Mouse (Mus musculus): ENCODE measurements around the gene Usf2.
"Not testable (repeated sequence)": the region's sequence is repeated elsewhere in the genome, so short reads cannot be mapped to it uniquely, and the experiment has no call there.

Gene Usf2

DNA sequence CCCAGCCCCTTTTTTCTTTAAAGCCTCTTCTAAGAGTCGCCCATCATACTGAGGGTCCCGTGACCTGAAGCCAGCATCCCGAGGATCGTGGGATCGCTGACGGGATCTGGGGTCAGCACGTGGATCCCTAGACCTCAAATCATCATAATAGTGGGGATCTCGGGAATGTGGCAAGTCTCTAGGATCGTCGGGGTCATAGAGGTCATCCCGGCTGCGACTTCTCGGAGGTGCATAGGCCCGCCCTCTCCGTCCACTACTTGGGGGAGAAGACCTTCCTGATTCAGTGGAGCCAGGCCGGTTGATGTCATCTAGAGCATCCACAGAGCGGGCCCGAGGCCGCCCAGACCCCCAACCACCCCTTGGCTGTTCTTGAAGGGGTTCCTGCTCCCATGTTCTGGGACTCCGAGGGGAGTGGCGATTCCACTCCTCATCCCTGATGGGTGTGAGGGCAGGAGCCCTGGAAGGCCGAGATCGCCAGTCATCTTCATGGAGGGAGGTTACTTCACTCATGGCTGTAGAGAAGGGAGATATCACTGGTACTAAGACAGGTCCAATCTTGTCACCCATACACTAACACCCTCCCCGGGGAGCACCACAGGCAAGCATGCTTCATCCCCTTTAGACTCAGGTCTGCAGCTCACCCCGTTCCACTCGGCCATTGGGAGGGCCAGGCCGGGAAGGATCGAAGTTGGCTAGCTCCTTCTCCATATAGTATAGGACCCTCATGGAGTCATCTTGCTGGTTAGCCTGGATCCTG lies 1.7 kb upstream of the Usf2 start:
- DNase-seq (ENCODE audit: low read depth, low spot score) = peak; percentile 61

- peak; percentile 94 for DNase-seq (ENCODE audit: low read depth, low spot score)
Measured at GRCm38 (mm10) chr7:30957367-30957783, 772 bp upstream of the Usf2 start.

- DNase-seq (ENCODE audit: low read depth, low spot score) = no peak
Measured at GRCm38 (mm10) chr7:30956357-30956751, 249 bp downstream of the Usf2 start.

DNA sequence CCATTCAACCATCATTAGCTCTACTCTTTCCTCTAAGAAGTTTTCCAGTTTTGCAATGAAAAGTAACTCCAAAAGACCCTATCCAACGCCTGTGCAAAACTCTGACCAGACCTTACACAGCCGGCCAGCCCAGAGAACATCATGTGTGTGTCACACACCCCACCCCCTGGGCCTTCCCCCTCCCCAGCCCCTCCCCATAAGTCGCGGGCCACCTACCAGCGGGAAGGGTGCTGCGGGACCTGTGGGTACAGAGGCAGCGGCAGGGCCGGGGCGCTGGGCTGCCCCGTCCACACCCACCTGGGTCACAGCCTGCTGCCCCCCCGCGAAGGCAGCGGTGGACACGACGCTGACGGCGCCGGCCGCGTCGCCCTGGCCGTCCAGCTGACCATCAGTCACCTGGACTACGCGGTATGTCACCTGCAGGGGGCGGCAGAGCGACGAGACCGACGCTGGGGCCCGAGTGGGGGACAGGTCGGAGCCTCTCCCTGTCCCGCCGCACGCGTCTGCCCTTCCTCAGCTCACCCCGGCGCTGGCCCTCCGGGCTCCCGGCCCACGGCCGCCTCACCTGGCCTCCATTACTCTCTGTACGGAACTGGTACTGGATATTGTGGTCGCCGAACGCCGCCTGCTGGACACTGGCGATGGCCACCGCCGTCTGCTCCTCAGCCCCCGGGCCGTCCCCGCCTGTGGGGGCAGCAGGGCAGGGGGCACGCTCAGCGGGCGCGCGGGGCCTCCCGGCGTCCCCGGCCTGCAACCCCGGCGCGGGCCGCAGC lies 833 bp downstream of the Usf2 start:
- peak; percentile 85 for DNase-seq (ENCODE audit: low read depth, low spot score)

- no peak for DNase-seq (ENCODE audit: low read depth, low spot score)
Measured at GRCm38 (mm10) chr7:30954971-30955520, 1.6 kb downstream of the Usf2 start.

- no peak for DNase-seq (ENCODE audit: low read depth, low spot score)
Measured at GRCm38 (mm10) chr7:30954036-30954435, 2.6 kb downstream of the Usf2 start.

GRCm38 (mm10) chr7:30953459-30953858 lies 3.1 kb downstream of the Usf2 start:
- DNase-seq (ENCODE audit: low read depth, low spot score) = no peak

- DNase-seq (ENCODE audit: low read depth, low spot score) = no peak
Measured at GRCm38 (mm10) chr7:30952441-30953265, 4.0 kb downstream of the Usf2 start.

GRCm38 (mm10) chr7:30949902-30950301 lies 6.7 kb downstream of the Usf2 start:
- not testable (repeated sequence) for DNase-seq (ENCODE audit: low read depth, low spot score)

GRCm38 (mm10) chr7:30945876-30946275 lies 10.7 kb downstream of the Usf2 start:
- no peak for DNase-seq (ENCODE audit: low read depth, low spot score)

DNA sequence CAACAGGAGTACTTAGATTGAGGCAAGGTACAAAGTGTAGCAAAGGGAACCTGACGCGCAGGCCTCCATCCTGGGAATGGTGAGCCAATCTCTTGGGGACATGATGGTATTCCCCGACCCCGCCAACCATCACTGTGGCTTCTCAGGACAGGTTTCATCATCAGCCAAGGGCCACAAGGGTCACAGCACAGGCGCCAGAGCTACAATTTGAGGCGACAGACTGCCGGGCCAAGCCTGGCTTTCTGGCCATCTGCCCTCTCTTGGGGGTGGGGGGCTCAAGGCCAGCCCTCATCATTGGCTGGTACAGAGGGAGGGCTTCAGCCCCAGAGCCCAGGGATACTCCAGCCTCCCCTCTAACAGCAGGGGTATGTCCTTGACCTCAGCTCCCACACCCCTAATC lies 11.1 kb downstream of the Usf2 start:
- not testable (repeated sequence) for DNase-seq (ENCODE audit: low read depth, low spot score)

DNA sequence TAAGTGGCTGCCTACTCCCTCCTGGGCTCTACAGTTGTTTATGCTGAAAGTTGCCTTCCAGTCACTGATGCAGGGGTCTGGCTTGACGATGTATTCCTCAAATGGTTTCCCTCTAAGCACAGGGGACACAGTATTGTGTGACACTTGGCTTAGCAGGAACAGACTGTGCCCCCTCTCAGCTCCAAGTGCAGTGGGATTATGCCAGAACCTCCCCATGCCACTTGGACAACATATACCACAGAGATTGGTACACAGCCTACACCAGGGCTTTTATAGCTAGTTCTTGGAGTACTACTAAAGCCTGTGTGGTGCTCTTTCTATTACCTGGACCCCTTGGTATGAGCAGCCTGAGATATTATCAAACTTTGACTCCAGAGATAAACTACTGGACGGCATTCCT lies 11.9 kb downstream of the Usf2 start:
- not testable (repeated sequence) for DNase-seq (ENCODE audit: low read depth, low spot score)

DNA sequence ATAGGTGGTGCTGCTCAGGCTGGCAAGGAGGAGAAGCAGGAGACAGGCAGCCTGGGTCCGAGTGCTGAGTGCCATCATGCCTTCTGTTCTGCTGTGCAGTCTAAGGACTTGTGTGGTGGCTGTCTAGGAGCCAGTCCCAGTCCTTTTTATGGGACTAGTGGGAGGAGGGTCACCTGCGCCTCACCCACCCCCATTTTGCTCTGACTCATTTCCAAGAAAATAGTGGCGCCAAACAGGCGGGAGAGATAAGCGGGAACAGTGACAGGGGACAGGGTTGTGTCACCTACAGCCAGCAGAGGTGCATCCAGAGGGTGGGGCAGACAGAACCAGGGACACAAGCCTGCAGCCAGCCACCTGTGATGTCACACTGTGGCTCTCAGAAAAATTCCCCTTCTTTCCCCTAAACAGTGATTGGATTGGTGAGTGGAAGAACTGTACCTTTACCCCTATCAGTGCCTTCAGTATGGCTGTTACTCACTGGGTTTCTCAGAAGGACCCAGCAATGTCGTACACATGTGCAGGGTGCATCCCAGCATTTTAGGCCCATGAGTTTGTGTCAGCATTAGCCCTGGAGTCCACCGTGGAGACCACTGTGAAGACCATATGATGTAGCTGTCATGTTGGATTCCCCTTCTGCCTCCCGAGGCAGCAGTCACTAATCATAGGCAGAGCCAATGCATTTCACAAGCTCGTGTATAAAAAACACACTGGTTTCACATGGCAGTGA lies 12.5 kb downstream of the Usf2 start, which contains the start of gene Hamp:
Gene Hamp, minus strand, starts transcription at position 124 of the 727 bp plus-strand sequence.
- DNase-seq (ENCODE audit: low read depth, low spot score) = no peak

DNA sequence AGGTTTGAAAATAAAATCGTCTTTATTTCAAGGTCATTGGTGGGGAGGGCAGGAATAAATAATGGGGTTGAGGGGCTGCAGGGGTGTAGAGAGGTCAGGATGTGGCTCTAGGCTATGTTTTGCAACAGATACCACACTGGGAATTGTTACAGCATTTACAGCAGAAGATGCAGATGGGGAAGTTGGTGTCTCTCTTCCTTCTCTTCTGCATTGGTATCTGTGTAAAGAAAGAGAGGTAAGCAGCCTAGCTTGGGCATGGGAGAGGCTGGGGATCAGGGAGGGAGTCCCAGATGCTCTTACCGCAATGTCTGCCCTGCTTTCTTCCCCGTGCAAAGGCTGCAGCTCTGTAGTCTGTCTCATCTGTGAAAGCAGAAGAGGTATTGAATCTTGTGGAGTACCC lies 14.2 kb downstream of the Usf2 start:
- DNase-seq (ENCODE audit: low read depth, low spot score) = not testable (repeated sequence)

DNA sequence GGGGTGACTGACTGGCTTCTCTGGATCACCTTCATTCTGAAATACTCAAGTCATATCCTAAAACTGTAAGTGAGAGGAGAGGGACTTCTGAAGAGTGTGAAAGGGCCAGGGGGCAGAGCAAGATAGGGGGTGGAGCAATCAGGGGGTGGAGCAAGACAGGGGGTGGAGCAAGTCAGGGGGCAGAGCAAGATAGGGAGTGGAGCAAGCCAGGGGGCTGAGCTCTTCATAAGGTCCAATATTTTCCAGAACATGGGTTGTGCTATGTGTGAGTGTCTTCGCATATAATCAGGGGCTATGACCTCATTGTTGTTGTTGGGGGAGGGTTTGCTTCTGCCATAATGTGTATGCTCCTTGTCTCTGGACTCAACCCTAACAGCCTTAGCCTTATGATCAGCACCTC lies 16.5 kb downstream of the Usf2 start:
- not testable (repeated sequence) for DNase-seq (ENCODE audit: low read depth, low spot score)

GRCm38 (mm10) chr7:30935422-30936099 lies 21.0 kb downstream of the Usf2 start:
- not testable (repeated sequence) for DNase-seq (ENCODE audit: low read depth, low spot score)

- not testable (repeated sequence) for DNase-seq (ENCODE audit: low read depth, low spot score)
Measured at GRCm38 (mm10) chr7:30924581-30924980, 32.0 kb downstream of the Usf2 start, which contains the start of gene Hamp2. Gene Hamp2, minus strand, starts transcription at chr7:30924681.

DNA sequence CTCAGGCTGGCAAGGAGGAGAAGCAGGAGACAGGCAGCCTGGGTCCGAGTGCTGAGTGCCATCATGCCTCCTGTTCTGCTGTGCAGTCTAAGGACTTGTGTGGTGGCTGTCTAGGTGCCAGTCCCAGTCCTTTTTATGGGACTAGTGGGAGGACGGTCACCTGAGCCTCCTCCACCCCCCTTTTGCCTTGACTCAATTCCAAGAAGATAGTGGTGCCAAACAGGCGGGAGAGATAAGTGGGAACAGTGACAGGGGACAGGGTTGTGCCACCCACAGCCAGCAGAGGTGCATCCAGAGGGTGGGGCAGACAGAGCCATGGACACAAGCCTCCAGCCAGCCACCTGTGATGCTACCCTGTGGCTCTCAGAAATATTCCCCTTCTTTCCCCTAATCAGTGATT lies 32.5 kb downstream of the Usf2 start:
- DNase-seq (ENCODE audit: low read depth, low spot score) = no peak

GRCm38 (mm10) chr7:30922490-30922889 lies 34.1 kb downstream of the Usf2 start:
- not testable (repeated sequence) for DNase-seq (ENCODE audit: low read depth, low spot score)

- peak; percentile 74 for DNase-seq (ENCODE audit: low read depth, low spot score)
Measured at GRCm38 (mm10) chr7:30920217-30920616, 36.4 kb downstream of the Usf2 start.
